Mouse (Mus musculus) layer of hippocampus, postnatal 25 days (tissue): ENCODE data around the gene Neurl1a. TPM values are rescaled to one million over a fixed set of nuclear protein-coding genes. Genes with fewer than 3 reads are reported as not detected.
A peak's percentile ranks its signal among the peaks of the same experiment; 100 is the strongest.

Source experiments
- DNase-seq, 2 experiments: peaks; one replicate each; pipeline ENCODE4 v3.0.0; 2022; ENCODE audit warnings: mixed read lengths in 2 of 2, low spot score in 1 of 2; ENCODE audit errors: extremely low spot score in 1 of 2
- total RNA-seq, 2 experiments: library from RNA; stranded (reverse); gene quantifications; 2 replicates each; pipeline ENCODE4 v1.2.3; 2021

Gene Neurl1a
- total RNA-seq, 2 experiments from 2014 or later: 186 to 192 TPM

GRCm38 (mm10) chr19:47210432-47210831, 31.8 kb downstream of the Neurl1a start:
- no peak for DNase-seq

- DNase-seq: peak in 1 of 2 experiments; percentile 45
Measured at GRCm38 (mm10) chr19:47211609-47212312, 33.1 kb downstream of the Neurl1a start.

- DNase-seq: no peak
Measured at GRCm38 (mm10) chr19:47212401-47212800, 33.8 kb downstream of the Neurl1a start.

GRCm38 (mm10) chr19:47213470-47213869, 34.9 kb downstream of the Neurl1a start:
- no peak for DNase-seq

GRCm38 (mm10) chr19:47216766-47217165, 38.1 kb downstream of the Neurl1a start:
- no peak for DNase-seq

GRCm38 (mm10) chr19:47219622-47220021, 41.0 kb downstream of the Neurl1a start:
- no peak for DNase-seq

DNA sequence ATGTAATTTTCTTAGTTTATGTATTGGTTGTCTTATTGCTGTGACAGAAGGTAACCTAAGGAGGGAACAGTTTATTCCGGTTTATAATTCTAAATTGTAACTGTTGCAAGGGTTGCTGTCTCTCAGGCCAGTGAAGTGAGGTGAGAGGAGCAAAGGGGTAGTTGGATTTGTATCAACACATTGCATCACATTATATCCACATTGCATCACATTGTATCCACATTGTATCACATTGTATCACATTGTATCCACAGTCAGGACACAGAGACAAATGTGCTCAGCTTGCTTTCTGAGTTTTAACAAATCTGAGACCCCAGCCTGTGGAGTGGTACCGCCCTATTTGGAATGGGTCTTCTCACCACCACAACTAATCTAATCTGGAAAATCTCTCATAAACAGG, 41.6 kb downstream of the Neurl1a start:
- no peak for DNase-seq

DNA sequence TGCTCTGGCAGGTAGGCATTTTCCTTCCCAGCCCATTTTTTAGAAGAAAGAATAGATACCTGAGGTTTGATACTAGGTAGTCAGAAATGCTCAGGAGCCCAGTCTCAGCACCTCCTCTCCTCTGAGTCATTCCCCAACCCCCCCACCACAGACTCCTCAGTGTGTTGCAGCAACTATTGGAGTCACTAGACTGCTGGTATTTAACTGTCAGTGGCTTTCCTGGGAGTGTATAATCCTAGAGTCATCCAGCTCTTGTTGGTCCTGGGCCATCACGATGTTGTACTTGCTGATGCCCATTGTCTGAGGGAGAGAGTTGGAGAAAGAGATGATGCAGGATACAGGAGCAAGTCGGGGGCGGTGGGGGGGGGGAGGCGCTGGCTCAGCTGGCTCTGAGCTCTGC, 42.4 kb downstream of the Neurl1a start:
- DNase-seq: no peak

DNA sequence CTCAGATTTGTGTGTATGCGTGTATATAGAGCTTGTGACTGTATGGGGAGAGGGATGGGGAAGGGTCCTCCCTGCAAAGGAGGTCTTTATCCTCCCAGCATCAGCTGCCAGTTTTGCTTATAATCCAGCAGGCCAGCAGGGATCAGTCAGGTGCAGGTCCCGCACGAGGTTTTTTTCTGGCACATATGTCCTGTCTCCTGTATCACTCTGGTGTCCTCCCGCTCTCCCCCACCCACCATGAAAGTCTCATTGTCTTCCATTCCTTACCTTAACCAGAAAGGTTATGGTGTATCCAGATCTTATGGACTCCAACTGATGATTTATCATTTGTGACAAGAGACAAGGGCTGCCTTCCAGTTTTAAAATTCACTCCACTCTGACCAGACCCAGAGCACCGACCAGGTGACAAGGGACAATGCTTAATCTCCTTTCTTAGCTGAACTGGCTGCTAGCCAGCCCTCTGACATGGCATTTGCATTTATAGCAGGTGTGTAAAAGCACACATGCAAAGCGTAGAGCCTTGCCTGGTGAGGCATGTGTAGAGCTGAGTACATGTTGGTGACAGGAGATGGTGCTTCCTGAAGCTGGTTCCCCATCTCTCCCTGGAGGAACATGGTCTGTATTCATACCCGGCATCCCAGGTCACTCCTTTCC, 43.0 kb downstream of the Neurl1a start:
- DNase-seq: no peak

DNA sequence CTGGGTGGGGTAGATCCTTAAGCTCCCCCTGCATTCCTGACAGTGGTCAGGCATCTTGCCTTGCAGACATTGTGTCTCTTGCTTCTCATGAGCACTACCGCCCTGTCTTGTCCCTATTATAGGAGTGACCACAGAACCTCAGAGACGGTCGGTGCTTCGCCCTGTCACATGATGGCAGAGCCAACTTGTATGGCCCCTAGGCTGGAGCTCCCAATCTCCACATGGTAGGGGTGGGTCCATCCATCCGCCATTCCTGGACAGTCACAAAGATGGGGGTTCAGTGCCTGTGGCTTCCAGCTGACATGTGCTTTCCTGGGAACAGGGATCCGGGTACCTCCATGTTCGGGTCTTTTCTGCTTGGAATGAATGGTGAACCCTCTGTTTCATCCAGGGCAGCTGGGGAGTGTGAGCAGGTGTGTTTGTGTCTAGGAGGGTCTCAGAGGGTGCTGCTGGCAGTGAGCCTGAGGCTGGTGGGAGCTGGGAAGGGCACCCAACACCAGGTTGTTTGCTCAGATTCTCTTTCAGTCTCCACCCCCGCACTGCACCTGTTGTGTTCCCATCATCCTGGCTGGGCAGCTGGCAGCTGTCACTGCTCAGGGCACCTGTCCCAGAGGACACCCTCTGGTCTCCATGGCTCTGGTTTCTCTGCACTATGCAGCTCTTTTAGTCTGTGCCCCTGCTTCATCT, 43.7 kb downstream of the Neurl1a start:
- DNase-seq: peak in 1 of 2 experiments; percentile 40

DNA sequence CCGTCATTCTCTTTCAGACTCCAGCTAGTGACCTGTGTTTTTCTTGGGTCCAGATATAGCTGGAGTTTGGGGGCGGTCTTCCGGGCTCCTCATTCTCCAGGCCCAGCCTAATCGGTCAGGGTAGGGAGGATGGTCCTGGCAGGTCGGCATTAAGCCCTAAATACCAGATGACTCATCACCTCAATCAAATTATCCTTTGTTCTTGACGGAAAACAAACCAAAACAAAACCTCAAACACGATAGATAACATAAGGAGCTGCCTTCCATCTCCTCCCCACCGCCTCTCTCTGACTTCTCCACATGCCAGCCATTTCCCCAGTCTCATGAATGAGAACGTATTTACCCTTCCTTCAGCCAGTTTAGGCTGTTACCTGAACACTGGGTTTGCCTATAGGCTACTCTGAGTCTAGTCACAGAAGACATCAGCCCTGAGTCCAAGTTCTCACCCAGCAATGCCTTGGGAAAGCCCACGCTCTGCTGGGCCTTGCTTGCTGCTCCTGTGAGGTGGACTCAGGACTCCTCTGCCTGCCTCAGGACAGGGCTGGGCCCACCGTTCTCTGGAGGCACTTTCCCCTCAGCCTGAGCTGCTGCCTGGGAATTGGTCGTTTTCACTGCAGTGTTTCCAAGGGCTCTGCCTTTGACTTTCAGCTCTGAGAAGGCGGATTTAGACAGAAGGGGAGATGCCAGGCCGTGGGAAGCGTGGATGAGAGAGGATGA, 44.4 kb downstream of the Neurl1a start:
- DNase-seq: no peak

- no peak for DNase-seq
Measured at GRCm38 (mm10) chr19:47224743-47225142, 46.1 kb downstream of the Neurl1a start.

- DNase-seq: no peak
Measured at GRCm38 (mm10) chr19:47225791-47226190, 47.2 kb downstream of the Neurl1a start.

DNA sequence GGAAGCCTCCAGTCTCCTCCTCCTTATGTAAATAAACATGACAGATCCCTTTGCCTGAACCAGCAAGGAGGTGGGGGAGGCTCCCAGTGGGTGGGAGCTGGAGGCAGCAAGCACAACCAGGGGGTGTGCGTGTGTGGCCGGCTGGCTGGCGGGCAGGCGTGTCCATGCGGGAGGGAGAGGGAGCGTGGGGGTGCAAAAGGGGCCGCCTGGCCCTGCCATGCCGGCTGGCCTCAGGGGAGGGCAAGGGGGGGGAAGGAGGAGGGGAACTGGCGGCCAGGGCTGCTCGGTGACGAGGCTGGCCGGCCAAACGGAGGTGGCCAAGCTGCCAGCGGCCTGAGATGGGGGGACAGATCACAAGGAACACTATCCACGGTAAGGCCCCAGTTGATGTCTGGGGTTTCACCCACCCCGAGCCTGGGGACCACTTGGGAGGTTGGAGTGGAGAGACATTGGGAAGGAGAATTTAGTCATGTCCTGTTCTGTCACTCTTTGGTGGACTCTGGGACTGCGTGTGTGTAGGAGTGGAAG, 50.2 kb downstream of the Neurl1a start:
- DNase-seq: peak; percentile 24 to 29

DNA sequence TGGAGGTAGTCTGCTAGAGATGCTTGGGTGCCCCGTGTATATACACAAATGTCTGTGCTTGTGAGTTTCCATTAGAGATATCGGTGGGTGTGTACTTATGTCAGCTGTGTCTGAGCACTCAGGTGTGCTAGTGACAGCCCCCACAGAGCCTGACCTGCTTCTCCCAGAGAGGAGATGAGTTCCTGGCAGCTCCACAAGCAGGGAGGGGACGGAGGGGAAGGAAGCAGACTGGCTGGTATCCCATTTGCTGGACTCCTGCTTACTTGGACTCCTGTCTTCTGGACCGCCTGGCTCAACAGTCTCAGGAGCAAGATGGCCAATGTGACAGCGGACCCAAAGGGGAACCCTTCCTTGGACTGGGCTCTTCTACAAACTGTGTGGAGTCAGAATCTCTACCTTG, 50.8 kb downstream of the Neurl1a start:
- no peak for DNase-seq

GRCm38 (mm10) chr19:47230082-47230481, 51.5 kb downstream of the Neurl1a start:
- DNase-seq: no peak

- no peak for DNase-seq
Measured at GRCm38 (mm10) chr19:47230682-47231081, 52.1 kb downstream of the Neurl1a start.

DNA sequence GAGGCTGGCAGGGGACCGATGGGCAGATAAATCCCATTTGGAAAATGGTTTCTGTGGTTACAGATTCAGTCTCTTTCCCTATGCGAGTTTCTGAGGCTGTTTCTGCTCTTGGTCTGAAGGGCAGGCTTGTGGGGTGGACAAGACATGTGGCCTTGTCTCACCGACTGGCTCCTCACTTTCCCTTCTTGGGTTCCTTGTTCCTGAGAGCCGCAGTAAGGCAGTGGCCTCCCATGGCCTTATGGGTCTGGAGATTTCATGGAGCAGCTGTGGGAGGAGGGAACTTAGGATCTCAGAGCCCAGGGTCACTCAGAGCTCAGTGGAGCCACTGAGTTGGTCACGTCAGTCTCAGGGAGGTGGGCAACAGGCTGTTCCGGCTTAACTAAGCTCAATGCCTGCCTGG, 52.8 kb downstream of the Neurl1a start:
- DNase-seq: no peak

GRCm38 (mm10) chr19:47232077-47232865, 53.7 kb downstream of the Neurl1a start:
- no peak for DNase-seq

DNA sequence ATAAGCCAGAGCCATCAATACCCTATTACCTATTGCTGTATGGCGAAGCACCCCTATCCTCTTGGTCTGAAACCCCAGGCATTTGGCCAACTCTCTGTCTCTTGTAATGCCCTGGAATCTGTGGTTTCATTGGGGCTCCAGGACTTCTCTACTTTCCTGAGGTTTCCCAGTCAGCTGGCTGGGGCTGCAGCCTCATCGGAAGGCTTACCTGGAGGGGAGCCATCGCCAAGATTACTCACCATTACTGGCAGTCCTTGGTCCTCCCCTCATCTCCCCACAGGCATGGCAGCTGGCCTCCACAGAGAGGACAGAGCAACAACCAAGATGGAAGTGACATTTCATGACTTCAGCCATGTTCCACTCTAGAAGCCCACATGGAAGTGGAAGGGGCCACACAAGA, 54.5 kb downstream of the Neurl1a start:
- DNase-seq: no peak
